8 mouse cellular contexts compared by ENCODE assay signal in genomic region chr14:56886594-56887513, GRCm38 (mm10). TPM values are rescaled to one million over a fixed set of nuclear protein-coding genes. Genes with fewer than 3 reads are reported as not detected.
DNase-seq lines count a peak whose midpoint lies in the region; ATAC-seq lines count a peak whose summit lies in the region.
"Not testable (repeated sequence)": the region's sequence is repeated elsewhere in the genome, so short reads cannot be mapped to it uniquely, and the experiment has no call there.

Zmym2 (plus strand) TSS chr14:56886653.

- WGBS in hindbrain, embryonic 14.5 days = under 1% methylated on average over 37 of the region's 87 CpGs

- H3K4me1 ChIP-seq in hindbrain, embryonic 14.5 days (replicated peaks; ENCODE audit: control insufficient read depth, insufficient read depth, low read length) = peaks cover 26% of the 10 kb centered on the region

- H3K4me2 ChIP-seq in hindbrain, embryonic 14.5 days (replicated peaks) = peak within 1 kb of the TSS; percentile 67

- H3K36me3 ChIP-seq in hindbrain, embryonic 14.5 days (replicated peaks; ENCODE audit: control insufficient read depth, insufficient read depth) = not testable (repeated sequence)

- peak within 1 kb of the TSS; percentile 91 for H3K4me3 ChIP-seq in hindbrain, embryonic 14.5 days (replicated peaks; ENCODE audit: low read length)

- DNase-seq in T-cell, adult 2 months (ENCODE audit: low spot score) = peak; percentile 84
- DNase-seq in cerebellum, postnatal 36 days = peak; percentile 69
- peak; percentile 72 to 73 for DNase-seq in frontal cortex, postnatal 36 days (ENCODE audit: low spot score in 2 of 2)
- DNase-seq in hindbrain, embryonic 14.5 days (ENCODE audit: low spot score) = peak; percentile 77
- DNase-seq in left cerebral cortex, adult 11 months (ENCODE audit: low spot score) = peak; percentile 58
- DNase-seq in lung, postnatal 36 days = peak; percentile 81
- DNase-seq in retina, embryonic 14.5 days (ENCODE audit: low spot score) = peak; percentile 74
- DNase-seq in thymus, postnatal 36 days = peak; percentile 82

- peak within 1 kb of the TSS; percentile 99 for H3K27ac ChIP-seq in hindbrain, embryonic 14.5 days

- not testable (repeated sequence) for H3K9me3 ChIP-seq in hindbrain, embryonic 14.5 days (ENCODE audit: control insufficient read depth, low read length)

- peak; percentile 13 for ATAC-seq in hindbrain, embryonic 14.5 days (ENCODE audit: low FRiP score)

- not testable (repeated sequence) for H3K27me3 ChIP-seq in hindbrain, embryonic 14.5 days (ENCODE audit: control insufficient read depth, insufficient read depth, low read length)

- peak within 1 kb of the TSS; percentile 93 for H3K9ac ChIP-seq in hindbrain, embryonic 14.5 days

RNA-seq across cellular contexts. Expression of gene Zmym2, which starts in this region (rescaled TPM):
- 53.0 and 60.8 TPM in 2 replicates for polyA plus RNA-seq in hindbrain, embryonic 14.5 days (2014; fragmentation: Nextera tagmentation; extraction: Ambion mirVana)

Comparison
In these comparisons a context has a peak if more than half of its experiments do, and no peak if none do; other contexts are left out.
1. Peak in every context shown above with its lines: DNase-seq, ATAC-seq, H3K4me3 ChIP-seq and H3K27ac ChIP-seq.